Mouse (Mus musculus) kidney, embryonic 15.5 days (tissue): ENCODE data around the gene Dpep2nb. TPM values are rescaled to one million over a fixed set of nuclear protein-coding genes. Genes with fewer than 3 reads are reported as not detected.

Source experiments
- ATAC-seq: fragments of 200-750 bp; cut with Nextera tagmentation; replicated peaks from 2 replicates; pipeline ENCODE4 v1.8.0; 2017; ENCODE audit warnings: moderate TSS enrichment; ENCODE audit not compliant: low FRiP score
- H3K27ac ChIP-seq: fragments of 300-500 bp; sonication (generic); 2 replicates; pipeline ENCODE4 v1.5.1; 2015; ENCODE audit warnings: mild to moderate bottlenecking, inconsistent platforms
- H3K27me3 ChIP-seq: fragments of 300-500 bp; sonication (generic); 2 replicates; pipeline ENCODE4 v1.6.1; 2015; ENCODE audit warnings: inconsistent platforms
- H3K36me3 ChIP-seq: fragments of 300-500 bp; sonication (generic); 2 replicates; pipeline ENCODE4 v1.6.1; 2015; ENCODE audit warnings: inconsistent platforms
- H3K4me1 ChIP-seq: fragments of 300-500 bp; sonication (generic); 2 replicates; pipeline ENCODE4 v1.6.1; 2015; ENCODE audit warnings: inconsistent platforms
- H3K4me2 ChIP-seq: fragments of 300-500 bp; sonication (generic); 2 replicates; pipeline ENCODE4 v1.6.1; 2015; ENCODE audit warnings: moderate library complexity, mild to moderate bottlenecking, inconsistent platforms
- H3K4me3 ChIP-seq: fragments of 300-500 bp; sonication (generic); replicated peaks from 2 replicates; pipeline ENCODE4 v1.5.1; 2015; ENCODE audit warnings: mild to moderate bottlenecking, inconsistent platforms
- H3K9ac ChIP-seq: fragments of 300-500 bp; sonication (generic); 2 replicates; pipeline ENCODE4 v1.6.1; 2015; ENCODE audit warnings: mild to moderate bottlenecking, inconsistent platforms
- H3K9me3 ChIP-seq: fragments of 300-500 bp; sonication (generic); replicated peaks from 2 replicates; pipeline ENCODE4 v1.6.1; 2016; ENCODE audit warnings: inconsistent platforms
- WGBS: fragments of 180-500 bp; shearing (Covaris S2); methylation state at CpG from one replicate; pipeline ENCODE4 v1.1.7; 2015; ENCODE audit warnings: mixed read lengths; 5-methylcytosine and 5-hydroxymethylcytosine counted together
- polyA plus RNA-seq: library from polyadenylated mRNA; unstranded; fragments of >200 nt; fragmentation: Nextera tagmentation; extraction: Ambion mirVana; gene quantifications from 2 replicates; pipeline ENCODE4 v1.2.1, GENCODE M21; 2015

The Dpep2nb gene
- polyA plus RNA-seq, 1 experiment from 2014 or later = 0.18 TPM

GRCm38 (mm10) chr8:105975363-105975762 lies 30.4 kb downstream of the Dpep2nb start:
- no peak for ATAC-seq

DNA sequence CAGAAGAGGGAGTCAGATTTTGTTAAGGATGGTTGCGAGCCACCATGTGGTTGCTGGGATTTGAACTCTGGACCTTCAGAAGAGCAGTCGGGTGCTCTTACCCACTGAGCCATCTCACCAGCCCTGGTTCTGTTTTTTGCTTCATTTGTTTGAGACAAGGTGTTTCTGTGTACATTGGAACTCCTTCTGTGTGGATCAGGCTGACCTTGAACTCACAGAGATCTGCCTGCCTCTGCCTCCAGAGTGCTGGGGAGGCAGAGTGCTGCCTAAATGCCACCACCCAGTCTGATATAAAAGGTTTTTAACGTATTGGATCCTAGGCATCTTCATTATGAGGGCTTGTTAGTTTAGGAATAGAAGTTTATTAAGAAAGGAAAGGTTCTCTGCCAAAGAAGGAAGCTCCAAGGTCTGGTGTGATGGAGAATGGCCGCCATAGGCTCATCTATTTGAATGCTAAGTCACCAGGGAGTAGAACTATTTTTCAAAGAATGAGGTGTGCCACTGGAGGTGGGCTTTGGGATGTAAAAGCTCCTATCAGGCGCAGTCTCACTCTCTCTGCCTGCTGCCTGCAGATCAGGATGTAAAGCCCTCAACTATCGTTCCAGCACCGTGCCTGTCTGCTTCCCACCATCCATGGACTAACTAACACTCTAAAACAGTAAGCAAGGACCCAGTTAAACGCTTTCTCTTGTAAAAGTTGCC lies 34.6 kb downstream of the Dpep2nb start:
- Histone ChIP-seq H3K27me3 (no peaks in the 10 kb centered on the region), H3K4me2 (no peak overlapping the region), H3K36me3 (no peaks in the 10 kb centered on the region), H3K4me3 (no peak overlapping the region), H3K9me3 (no peaks in the 10 kb centered on the region), H3K9ac (no peak overlapping the region), H3K27ac (no peak overlapping the region), H3K4me1 (peaks cover 12% of the 10 kb centered on the region)
- ATAC-seq = no peak
- WGBS = 76% methylated on average over 8 of the region's 8 CpGs

More at GRCm38 (mm10) chr8:105975363-105975762, 30.4 kb downstream of the Dpep2nb start:
- H3K36me3 ChIP-seq = no peaks in the 10 kb centered on the region
- H3K27ac ChIP-seq = no peak overlapping the region
- H3K4me2 ChIP-seq = no peak overlapping the region
- no peaks in the 10 kb centered on the region for H3K27me3 ChIP-seq
- no peak overlapping the region for H3K4me3 ChIP-seq
- H3K4me1 ChIP-seq = no peaks in the 10 kb centered on the region
- H3K9ac ChIP-seq = no peak overlapping the region
- WGBS = 66% methylated on average over 7 of the region's 7 CpGs
- H3K9me3 ChIP-seq = no peaks in the 10 kb centered on the region

- WGBS = 74% methylated on average over 1 of the region's 1 CpGs
- no peak for ATAC-seq
These were observed 36.4 kb downstream of the Dpep2nb start for GRCm38 (mm10) chr8:105969367-105969766.

GRCm38 (mm10) chr8:105966692-105967311 lies 39.0 kb downstream of the Dpep2nb start:
- H3K4me2 ChIP-seq = peak overlapping the region; percentile 84
- H3K9ac ChIP-seq = no peak overlapping the region
- H3K4me3 ChIP-seq = peak overlapping the region; percentile 89
- no peaks in the 10 kb centered on the region for H3K27me3 ChIP-seq
- H3K4me1 ChIP-seq = peaks cover 30% of the 10 kb centered on the region
- H3K27ac ChIP-seq = peak overlapping the region; percentile 93
- H3K9me3 ChIP-seq = no peaks in the 10 kb centered on the region
- peak; percentile 49 for ATAC-seq
- WGBS = 7% methylated on average over 19 of the region's 19 CpGs
- no peaks in the 10 kb centered on the region for H3K36me3 ChIP-seq

More at GRCm38 (mm10) chr8:105969367-105969766, 36.4 kb downstream of the Dpep2nb start:
- H3K4me1 ChIP-seq = peaks cover 25% of the 10 kb centered on the region
- no peak overlapping the region for H3K4me3 ChIP-seq
- no peaks in the 10 kb centered on the region for H3K36me3 ChIP-seq
- H3K27ac ChIP-seq = no peak overlapping the region
- no peaks in the 10 kb centered on the region for H3K9me3 ChIP-seq
- no peaks in the 10 kb centered on the region for H3K27me3 ChIP-seq
- no peak overlapping the region for H3K9ac ChIP-seq
- no peak overlapping the region for H3K4me2 ChIP-seq

DNA sequence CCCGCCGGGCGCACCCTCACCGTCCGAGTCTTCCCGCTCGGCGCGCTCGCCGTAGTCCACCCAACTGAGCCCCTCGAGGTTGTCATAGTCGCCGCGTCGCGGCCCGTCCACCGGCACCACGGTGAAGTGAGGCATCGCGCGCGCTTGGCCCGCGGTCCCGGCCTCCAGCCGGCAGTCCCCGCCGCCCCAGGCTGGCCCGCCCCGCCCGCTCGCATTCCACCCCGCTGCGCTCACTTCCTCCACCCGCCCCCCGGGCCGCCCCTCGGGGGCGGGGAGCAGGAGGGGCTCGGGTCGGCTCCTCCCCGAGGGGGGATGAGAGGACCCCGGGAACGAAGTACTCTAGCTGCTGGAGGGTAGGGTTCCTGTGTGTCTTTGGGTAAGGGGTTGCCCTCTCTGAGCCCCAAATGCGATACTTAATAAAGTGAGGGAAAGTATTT lies 39.9 kb downstream of the Dpep2nb start, which contains the start of gene Slc12a4:
Slc12a4 (minus strand) TSS at position 193 of the 437 bp plus-strand sequence.
- Histone ChIP-seq H3K27me3 (no peaks in the 10 kb centered on the region), H3K9ac (peak within 1 kb of the TSS; percentile 82), H3K4me2 (peak within 1 kb of the TSS; percentile 84), H3K4me3 (peak within 1 kb of the TSS; percentile 89), H3K4me1 (peaks cover 34% of the 10 kb centered on the region), H3K27ac (peak within 1 kb of the TSS; percentile 93), H3K9me3 (no peaks in the 10 kb centered on the region), H3K36me3 (no peaks in the 10 kb centered on the region)
- WGBS = under 1% methylated on average over 47 of the region's 47 CpGs
- peak; percentile 94 for ATAC-seq

- H3K27me3 ChIP-seq = no peaks in the 10 kb centered on the region
- under 1% methylated on average over 40 of the region's 40 CpGs for WGBS
- ATAC-seq = peak; percentile 71
- peak overlapping the region; percentile 82 for H3K9ac ChIP-seq
- H3K4me1 ChIP-seq = peaks cover 34% of the 10 kb centered on the region
- no peaks in the 10 kb centered on the region for H3K9me3 ChIP-seq
- peak overlapping the region; percentile 89 for H3K4me3 ChIP-seq
- H3K36me3 ChIP-seq = no peaks in the 10 kb centered on the region
- H3K4me2 ChIP-seq = peak overlapping the region; percentile 84
- peak overlapping the region; percentile 93 for H3K27ac ChIP-seq
These were observed 40.4 kb downstream of the Dpep2nb start for GRCm38 (mm10) chr8:105965266-105965904.

DNA sequence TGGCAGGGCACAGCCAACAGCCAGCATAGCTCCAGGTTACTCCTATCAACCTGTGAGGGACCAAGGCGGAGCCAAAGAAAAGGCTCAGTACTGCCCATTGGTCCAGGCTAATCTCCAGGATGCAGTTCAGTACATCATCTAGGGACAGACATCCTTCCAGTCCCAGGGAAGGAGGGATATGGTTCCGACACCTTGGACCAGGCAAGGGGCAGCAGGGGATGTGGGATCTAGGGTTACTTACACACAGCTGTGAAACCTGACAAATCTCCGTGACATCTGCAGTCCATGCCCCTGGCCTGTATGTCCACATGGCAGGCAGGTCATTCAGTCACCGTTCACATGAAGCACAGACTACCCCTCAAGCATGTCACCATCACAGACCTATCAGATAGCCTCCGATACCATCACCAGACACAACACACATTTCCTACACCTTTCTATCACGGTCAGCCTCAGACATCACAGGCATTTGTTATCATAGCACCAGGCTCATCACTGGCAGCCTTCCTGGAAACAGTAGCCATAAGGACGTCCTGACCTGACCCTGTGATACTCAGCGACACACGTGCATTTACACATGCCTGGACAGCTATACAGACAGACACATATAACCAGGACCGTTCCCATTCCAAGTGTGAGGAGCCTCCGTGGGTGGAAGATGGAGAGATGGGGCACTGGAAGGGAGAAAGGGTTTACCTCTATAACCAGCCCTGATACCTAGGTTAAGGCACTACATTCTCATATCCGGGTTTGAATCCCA lies 41.1 kb downstream of the Dpep2nb start:
- H3K9me3 ChIP-seq = no peaks in the 10 kb centered on the region
- 56% methylated on average over 12 of the region's 12 CpGs for WGBS
- H3K36me3 ChIP-seq = 0 out of 2 replicates have a peak, but pooled peaks cover 5% of the 10 kb centered on the region
- H3K4me3 ChIP-seq = peak overlapping the region; percentile 89
- H3K4me2 ChIP-seq = peak overlapping the region; percentile 84
- ATAC-seq = no peak
- H3K4me1 ChIP-seq = peaks cover 34% of the 10 kb centered on the region
- peak overlapping the region; percentile 82 for H3K9ac ChIP-seq
- peak overlapping the region; percentile 93 for H3K27ac ChIP-seq
- no peaks in the 10 kb centered on the region for H3K27me3 ChIP-seq

- H3K9me3 ChIP-seq = no peaks in the 10 kb centered on the region
- no peak overlapping the region for H3K27ac ChIP-seq
- peaks cover 26% of the 10 kb centered on the region for H3K4me1 ChIP-seq
- H3K36me3 ChIP-seq = peaks cover 26% of the 10 kb centered on the region
- no peaks in the 10 kb centered on the region for H3K27me3 ChIP-seq
- no peak overlapping the region for H3K9ac ChIP-seq
- WGBS = 90% methylated on average over 10 of the region's 10 CpGs
- no peak for ATAC-seq
- H3K4me2 ChIP-seq = no peak overlapping the region
- no peak overlapping the region for H3K4me3 ChIP-seq
These were observed 44.2 kb downstream of the Dpep2nb start for GRCm38 (mm10) chr8:105961536-105961935.

DNA sequence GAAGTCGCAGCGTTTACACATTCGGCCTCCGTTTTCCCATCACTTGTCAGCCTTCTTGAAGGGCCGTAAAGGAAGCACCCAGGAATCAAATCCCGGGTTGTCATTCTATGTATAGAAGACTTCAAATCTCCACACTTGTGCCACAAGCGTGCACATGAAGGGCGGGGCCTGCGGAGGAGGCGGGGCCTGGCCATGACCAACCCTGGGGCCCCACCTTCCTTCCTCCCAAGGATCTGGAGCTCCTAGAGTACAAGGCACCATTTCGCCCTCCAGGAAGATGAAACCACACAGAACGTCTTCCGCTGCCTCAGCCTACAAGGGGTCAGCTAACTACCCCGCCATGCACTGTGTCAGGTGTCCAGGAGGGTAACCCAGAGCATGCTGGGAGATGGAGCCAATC lies 44.7 kb downstream of the Dpep2nb start:
- Histone ChIP-seq H3K9ac (no peak overlapping the region), H3K36me3 (peaks cover 30% of the 10 kb centered on the region), H3K9me3 (no peaks in the 10 kb centered on the region), H3K4me3 (no peak overlapping the region), H3K27ac (no peak overlapping the region), H3K4me2 (no peak overlapping the region), H3K4me1 (peaks cover 22% of the 10 kb centered on the region), H3K27me3 (no peaks in the 10 kb centered on the region)
- WGBS = 79% methylated on average over 14 of the region's 14 CpGs
- ATAC-seq = no peak

- Histone ChIP-seq H3K9ac (no peak overlapping the region), H3K4me2 (no peak overlapping the region), H3K27me3 (no peaks in the 10 kb centered on the region), H3K4me1 (peaks cover 9% of the 10 kb centered on the region), H3K36me3 (peaks cover 46% of the 10 kb centered on the region), H3K9me3 (no peaks in the 10 kb centered on the region), H3K4me3 (no peak overlapping the region), H3K27ac (no peak overlapping the region)
- WGBS = 83% methylated on average over 7 of the region's 7 CpGs
- no peak for ATAC-seq
These were observed 46.4 kb downstream of the Dpep2nb start for GRCm38 (mm10) chr8:105959350-105959749.

GRCm38 (mm10) chr8:105957813-105958212 lies 48.0 kb downstream of the Dpep2nb start:
- Histone ChIP-seq H3K4me2 (no peak overlapping the region), H3K36me3 (peaks cover 61% of the 10 kb centered on the region), H3K9me3 (no peaks in the 10 kb centered on the region), H3K27ac (no peak overlapping the region), H3K4me1 (0 out of 2 replicates have a peak, but pooled peaks cover 4% of the 10 kb centered on the region), H3K27me3 (no peaks in the 10 kb centered on the region), H3K4me3 (no peak overlapping the region), H3K9ac (no peak overlapping the region)
- no peak for ATAC-seq
- WGBS = 56% methylated on average over 3 of the region's 4 CpGs
